Mouse (Mus musculus): ENCODE measurements around the gene Steap4. TPM values are rescaled to one million over a fixed set of nuclear protein-coding genes. Genes with fewer than 3 reads are reported as not detected.
A peak's percentile ranks its signal among the peaks of the same experiment; 100 is the strongest.

The Steap4 gene
- polyA plus RNA-seq, 1 experiment from 2014 or later: 12.6 TPM

GRCm38 (mm10) chr5:7993766-7994165 lies 33.5 kb downstream of the Steap4 start:
- H3K27me3 ChIP-seq: no peaks in the 10 kb centered on the region
- 0 out of 2 replicates have a peak, but pooled peaks cover 2% of the 10 kb centered on the region for H3K4me1 ChIP-seq
- no peak overlapping the region for H3K27ac ChIP-seq
- ATAC-seq (ENCODE audit: insufficient number of reproducible peaks, low FRiP score, low TSS enrichment, low read depth): no peak
- H3K9ac ChIP-seq: no peak overlapping the region
- 15% methylated on average over 5 of the region's 5 CpGs for WGBS
- H3K9me3 ChIP-seq: no peaks in the 10 kb centered on the region
- H3K4me3 ChIP-seq: no peak overlapping the region
- no peak overlapping the region for H3K4me2 ChIP-seq
- no peaks in the 10 kb centered on the region for H3K36me3 ChIP-seq

- no peaks in the 10 kb centered on the region for H3K27me3 ChIP-seq
- H3K4me3 ChIP-seq: no peak overlapping the region
- ATAC-seq (ENCODE audit: insufficient number of reproducible peaks, low FRiP score, low TSS enrichment, low read depth): peak; percentile 40; the same call in 1 of the 2 replicates
- no peaks in the 10 kb centered on the region for H3K9me3 ChIP-seq
- no peak overlapping the region for H3K27ac ChIP-seq
- H3K4me1 ChIP-seq: 0 out of 2 replicates have a peak, but pooled peaks cover 2% of the 10 kb centered on the region
- H3K4me2 ChIP-seq: no peak overlapping the region
- no peaks in the 10 kb centered on the region for H3K36me3 ChIP-seq
- no peak overlapping the region for H3K9ac ChIP-seq
- 94% methylated on average over 1 of the region's 1 CpGs for WGBS
These were observed 35.1 kb downstream of the Steap4 start for GRCm38 (mm10) chr5:7995288-7995897.

- no peak overlapping the region for H3K9ac ChIP-seq
- no peaks in the 10 kb centered on the region for H3K9me3 ChIP-seq
- no peak for ATAC-seq (ENCODE audit: insufficient number of reproducible peaks, low FRiP score, low TSS enrichment, low read depth)
- H3K27me3 ChIP-seq: no peaks in the 10 kb centered on the region
- H3K4me1 ChIP-seq: 0 out of 2 replicates have a peak, but pooled peaks cover 2% of the 10 kb centered on the region
- 43% methylated on average over 8 of the region's 8 CpGs for WGBS
- 0 out of 2 replicates have a peak overlapping the region, but pooled peaks have one; percentile 17 for H3K4me2 ChIP-seq
- no peak overlapping the region for H3K27ac ChIP-seq
- no peaks in the 10 kb centered on the region for H3K36me3 ChIP-seq
- H3K4me3 ChIP-seq: no peak overlapping the region
These were observed 36.3 kb downstream of the Steap4 start for GRCm38 (mm10) chr5:7996401-7997044.

GRCm38 (mm10) chr5:7997086-7997485 lies 36.8 kb downstream of the Steap4 start:
- Histone ChIP-seq H3K9me3 (no peaks in the 10 kb centered on the region), H3K4me3 (no peak overlapping the region), H3K36me3 (no peaks in the 10 kb centered on the region), H3K4me1 (0 out of 2 replicates have a peak, but pooled peaks cover 2% of the 10 kb centered on the region), H3K27me3 (no peaks in the 10 kb centered on the region), H3K9ac (no peak overlapping the region), H3K27ac (no peak overlapping the region), H3K4me2 (no peak overlapping the region)
- no peak for ATAC-seq (ENCODE audit: insufficient number of reproducible peaks, low FRiP score, low TSS enrichment, low read depth)
- 90% methylated on average over 2 of the region's 2 CpGs for WGBS

GRCm38 (mm10) chr5:8000466-8000865 lies 40.2 kb downstream of the Steap4 start:
- H3K9ac ChIP-seq: no peak overlapping the region
- no peak for ATAC-seq (ENCODE audit: insufficient number of reproducible peaks, low FRiP score, low TSS enrichment, low read depth)
- H3K4me3 ChIP-seq: no peak overlapping the region
- H3K9me3 ChIP-seq: no peaks in the 10 kb centered on the region
- H3K27ac ChIP-seq: no peak overlapping the region
- no peak overlapping the region for H3K4me2 ChIP-seq
- 77% methylated on average over 10 of the region's 10 CpGs for WGBS
- no peaks in the 10 kb centered on the region for H3K36me3 ChIP-seq
- no peaks in the 10 kb centered on the region for H3K27me3 ChIP-seq
- H3K4me1 ChIP-seq: 0 out of 2 replicates have a peak, but pooled peaks cover 2% of the 10 kb centered on the region

GRCm38 (mm10) chr5:8002827-8003226 lies 42.6 kb downstream of the Steap4 start:
- no peak for ATAC-seq (ENCODE audit: insufficient number of reproducible peaks, low FRiP score, low TSS enrichment, low read depth)

GRCm38 (mm10) chr5:8013276-8013675 lies 53.0 kb downstream of the Steap4 start:
- H3K9ac ChIP-seq: no peak overlapping the region
- no peak overlapping the region for H3K4me3 ChIP-seq
- WGBS: 74% methylated on average over 3 of the region's 3 CpGs
- no peaks in the 10 kb centered on the region for H3K36me3 ChIP-seq
- no peak overlapping the region for H3K27ac ChIP-seq
- H3K9me3 ChIP-seq: no peaks in the 10 kb centered on the region
- ATAC-seq (ENCODE audit: insufficient number of reproducible peaks, low FRiP score, low TSS enrichment, low read depth): no peak
- H3K4me2 ChIP-seq: no peak overlapping the region
- no peaks in the 10 kb centered on the region for H3K27me3 ChIP-seq
- no peaks in the 10 kb centered on the region for H3K4me1 ChIP-seq

More at GRCm38 (mm10) chr5:8002827-8003226, 42.6 kb downstream of the Steap4 start:
- Histone ChIP-seq H3K36me3 (no peaks in the 10 kb centered on the region), H3K9me3 (no peaks in the 10 kb centered on the region), H3K27me3 (no peaks in the 10 kb centered on the region), H3K4me2 (no peak overlapping the region), H3K4me1 (no peaks in the 10 kb centered on the region), H3K9ac (no peak overlapping the region), H3K4me3 (no peak overlapping the region), H3K27ac (no peak overlapping the region)

Other genes with a start within 250 kb of the Steap4 start
- 275 and 294 TPM in 2 replicates for gene Sri, start 85.6 kb downstream of the Steap4 start, polyA plus RNA-seq (2015; fragmentation: Nextera tagmentation; extraction: Ambion mirVana)